Mouse (Mus musculus): Measurements from ENCODE around the gene Gm32742. TPM values are rescaled to one million over a fixed set of nuclear protein-coding genes. Genes with fewer than 3 reads are reported as not detected.
A peak's percentile ranks its signal among the peaks of the same experiment; 100 is the strongest.

The Gm32742 gene
- polyA plus RNA-seq, 1 experiment from 2014 or later, result not detected

GRCm38 (mm10) chr9:51175722-51176121 lies 10.4 kb upstream of the Gm32742 start:
- 96% methylated on average over 1 of the region's 1 CpGs for WGBS
- DNase-seq (ENCODE audit: low spot score), result no peak
- H3K4me2 ChIP-seq (ENCODE audit: low read length), result no peak overlapping the region
- no peak overlapping the region for H3K27ac ChIP-seq
- TF ChIP-seq CTCF (IDR thresholded peaks at IDR 0.05; ENCODE audit: low read depth), result no peak
- H3K27me3 ChIP-seq (ENCODE audit: insufficient read depth, low read length), result no peaks in the 10 kb centered on the region
- H3K9me3 ChIP-seq (replicated peaks; ENCODE audit: low read length), result no peaks in the 10 kb centered on the region
- no peaks in the 10 kb centered on the region for H3K4me1 ChIP-seq (replicated peaks; ENCODE audit: insufficient read depth, low read length)
- no peak overlapping the region for H3K9ac ChIP-seq (ENCODE audit: low read depth, low read length)
- no peak overlapping the region for H3K4me3 ChIP-seq (replicated peaks; ENCODE audit: low read depth, low read length)
- no peak for ATAC-seq (replicated peaks; ENCODE audit: low FRiP score, low read depth)
- H3K36me3 ChIP-seq (ENCODE audit: insufficient read depth, low read length), result no peaks in the 10 kb centered on the region

GRCm38 (mm10) chr9:51174890-51175464 lies 9.7 kb upstream of the Gm32742 start:
- no peak overlapping the region for H3K27ac ChIP-seq
- H3K4me3 ChIP-seq (replicated peaks; ENCODE audit: low read depth, low read length), result no peak overlapping the region
- H3K9me3 ChIP-seq (replicated peaks; ENCODE audit: low read length), result no peaks in the 10 kb centered on the region
- H3K36me3 ChIP-seq (ENCODE audit: insufficient read depth, low read length), result no peaks in the 10 kb centered on the region
- no peak for TF ChIP-seq CTCF (IDR thresholded peaks at IDR 0.05; ENCODE audit: low read depth)
- DNase-seq (ENCODE audit: low spot score) (peak; percentile 17), ATAC-seq (replicated peaks; ENCODE audit: low FRiP score, low read depth) (no peak)
- WGBS, result 17% methylated on average over 8 of the region's 8 CpGs
- H3K9ac ChIP-seq (ENCODE audit: low read depth, low read length), result no peak overlapping the region
- H3K4me1 ChIP-seq (replicated peaks; ENCODE audit: insufficient read depth, low read length), result no peaks in the 10 kb centered on the region
- H3K27me3 ChIP-seq (ENCODE audit: insufficient read depth, low read length), result no peaks in the 10 kb centered on the region
- H3K4me2 ChIP-seq (ENCODE audit: low read length), result no peak overlapping the region

- Histone ChIP-seq H3K27me3 (ENCODE audit: insufficient read depth, low read length) (no peaks in the 10 kb centered on the region), H3K27ac (no peak overlapping the region), H3K4me3 (replicated peaks; ENCODE audit: low read depth, low read length) (no peak overlapping the region), H3K9ac (ENCODE audit: low read depth, low read length) (no peak overlapping the region), H3K4me1 (replicated peaks; ENCODE audit: insufficient read depth, low read length) (no peaks in the 10 kb centered on the region), H3K4me2 (ENCODE audit: low read length) (no peak overlapping the region), H3K9me3 (replicated peaks; ENCODE audit: low read length) (no peaks in the 10 kb centered on the region), H3K36me3 (ENCODE audit: insufficient read depth, low read length) (no peaks in the 10 kb centered on the region)
- WGBS, result 66% methylated on average over 6 of the region's 6 CpGs
- TF ChIP-seq CTCF (IDR thresholded peaks at IDR 0.05; ENCODE audit: low read depth), result no peak
- ATAC-seq (replicated peaks; ENCODE audit: low FRiP score, low read depth) (no peak), DNase-seq (ENCODE audit: low spot score) (no peak)
Measured at GRCm38 (mm10) chr9:51170298-51170697, 5.0 kb upstream of the Gm32742 start.

GRCm38 (mm10) chr9:51169133-51169532 lies 3.8 kb upstream of the Gm32742 start:
- ATAC-seq (replicated peaks; ENCODE audit: low FRiP score, low read depth) (no peak), DNase-seq (ENCODE audit: low spot score) (no peak)
- no peaks in the 10 kb centered on the region for H3K27me3 ChIP-seq (ENCODE audit: insufficient read depth, low read length)
- no peaks in the 10 kb centered on the region for H3K9me3 ChIP-seq (replicated peaks; ENCODE audit: low read length)
- no peak overlapping the region for H3K4me2 ChIP-seq (ENCODE audit: low read length)
- 66% methylated on average over 7 of the region's 7 CpGs for WGBS
- no peak overlapping the region for H3K4me3 ChIP-seq (replicated peaks; ENCODE audit: low read depth, low read length)
- no peak for TF ChIP-seq CTCF (IDR thresholded peaks at IDR 0.05; ENCODE audit: low read depth)
- no peak overlapping the region for H3K9ac ChIP-seq (ENCODE audit: low read depth, low read length)
- no peaks in the 10 kb centered on the region for H3K4me1 ChIP-seq (replicated peaks; ENCODE audit: insufficient read depth, low read length)
- no peak overlapping the region for H3K27ac ChIP-seq
- H3K36me3 ChIP-seq (ENCODE audit: insufficient read depth, low read length), result no peaks in the 10 kb centered on the region

- ATAC-seq (replicated peaks; ENCODE audit: low FRiP score, low read depth), result no peak
- H3K36me3 ChIP-seq (ENCODE audit: insufficient read depth, low read length), result no peaks in the 10 kb centered on the region
- no peak overlapping the region for H3K4me2 ChIP-seq (ENCODE audit: low read length)
- H3K4me3 ChIP-seq (replicated peaks; ENCODE audit: low read depth, low read length), result no peak overlapping the region
- H3K27me3 ChIP-seq (ENCODE audit: insufficient read depth, low read length), result no peaks in the 10 kb centered on the region
- no peaks in the 10 kb centered on the region for H3K4me1 ChIP-seq (replicated peaks; ENCODE audit: insufficient read depth, low read length)
- H3K9ac ChIP-seq (ENCODE audit: low read depth, low read length), result no peak overlapping the region
- 43% methylated on average over 5 of the region's 5 CpGs for WGBS
- no peaks in the 10 kb centered on the region for H3K9me3 ChIP-seq (replicated peaks; ENCODE audit: low read length)
- H3K27ac ChIP-seq, result no peak overlapping the region
- no peak for TF ChIP-seq CTCF (IDR thresholded peaks at IDR 0.05; ENCODE audit: low read depth)
- no peak for DNase-seq (ENCODE audit: low spot score)
Measured at GRCm38 (mm10) chr9:51168698-51169097, 3.4 kb upstream of the Gm32742 start.

- no peak; the same call in 1 of the 2 replicates for TF ChIP-seq CTCF (IDR thresholded peaks at IDR 0.05; ENCODE audit: low read depth)
- ATAC-seq (replicated peaks; ENCODE audit: low FRiP score, low read depth), result no peak
- no peaks in the 10 kb centered on the region for H3K36me3 ChIP-seq (ENCODE audit: insufficient read depth, low read length)
- H3K9me3 ChIP-seq (replicated peaks; ENCODE audit: low read length), result no peaks in the 10 kb centered on the region
- no peak overlapping the region for H3K27ac ChIP-seq
- no peak overlapping the region for H3K4me2 ChIP-seq (ENCODE audit: low read length)
- H3K27me3 ChIP-seq (ENCODE audit: insufficient read depth, low read length), result no peaks in the 10 kb centered on the region
- 60% methylated on average over 11 of the region's 11 CpGs for WGBS
- H3K9ac ChIP-seq (ENCODE audit: low read depth, low read length), result no peak overlapping the region
- no peak overlapping the region for H3K4me3 ChIP-seq (replicated peaks; ENCODE audit: low read depth, low read length)
- DNase-seq (ENCODE audit: low spot score), result no peak
- no peaks in the 10 kb centered on the region for H3K4me1 ChIP-seq (replicated peaks; ENCODE audit: insufficient read depth, low read length)
Measured at GRCm38 (mm10) chr9:51167954-51168353, 2.6 kb upstream of the Gm32742 start.

GRCm38 (mm10) chr9:51163989-51164388 lies 1.3 kb downstream of the Gm32742 start:
- ATAC-seq (replicated peaks; ENCODE audit: low FRiP score, low read depth) (no peak), DNase-seq (ENCODE audit: low spot score) (no peak)
- no peaks in the 10 kb centered on the region for H3K36me3 ChIP-seq (ENCODE audit: insufficient read depth, low read length)
- no peaks in the 10 kb centered on the region for H3K9me3 ChIP-seq (replicated peaks; ENCODE audit: low read length)
- H3K4me2 ChIP-seq (ENCODE audit: low read length), result no peak overlapping the region
- no peaks in the 10 kb centered on the region for H3K4me1 ChIP-seq (replicated peaks; ENCODE audit: insufficient read depth, low read length)
- H3K27me3 ChIP-seq (ENCODE audit: insufficient read depth, low read length), result peaks cover 3% of the 10 kb centered on the region; the same call in 1 of the 2 replicates
- no peak overlapping the region for H3K9ac ChIP-seq (ENCODE audit: low read depth, low read length)
- TF ChIP-seq CTCF (IDR thresholded peaks at IDR 0.05; ENCODE audit: low read depth), result peak; percentile 36; the same call in 1 of the 2 replicates
- H3K27ac ChIP-seq, result no peak overlapping the region
- 87% methylated on average over 5 of the region's 5 CpGs for WGBS
- H3K4me3 ChIP-seq (replicated peaks; ENCODE audit: low read depth, low read length), result no peak overlapping the region

Data from kidney, postnatal 0 days (tissue).